Mouse (Mus musculus) stomach, postnatal 0 days (tissue): ENCODE measurements around the gene Zer1.

ENCODE experiments used
- CTCF ChIP-seq: IDR thresholded peaks from 2 replicates; pipeline ENCODE4 v1.5.1; 2016; ENCODE audit warnings: antibody characterized with exemption, low read depth, mild to moderate bottlenecking, moderate library complexity
- EP300 ChIP-seq: optimal IDR thresholded peaks from 2 replicates; pipeline ENCODE3; 2016; ENCODE audit warnings: antibody characterized with exemption

DNA sequence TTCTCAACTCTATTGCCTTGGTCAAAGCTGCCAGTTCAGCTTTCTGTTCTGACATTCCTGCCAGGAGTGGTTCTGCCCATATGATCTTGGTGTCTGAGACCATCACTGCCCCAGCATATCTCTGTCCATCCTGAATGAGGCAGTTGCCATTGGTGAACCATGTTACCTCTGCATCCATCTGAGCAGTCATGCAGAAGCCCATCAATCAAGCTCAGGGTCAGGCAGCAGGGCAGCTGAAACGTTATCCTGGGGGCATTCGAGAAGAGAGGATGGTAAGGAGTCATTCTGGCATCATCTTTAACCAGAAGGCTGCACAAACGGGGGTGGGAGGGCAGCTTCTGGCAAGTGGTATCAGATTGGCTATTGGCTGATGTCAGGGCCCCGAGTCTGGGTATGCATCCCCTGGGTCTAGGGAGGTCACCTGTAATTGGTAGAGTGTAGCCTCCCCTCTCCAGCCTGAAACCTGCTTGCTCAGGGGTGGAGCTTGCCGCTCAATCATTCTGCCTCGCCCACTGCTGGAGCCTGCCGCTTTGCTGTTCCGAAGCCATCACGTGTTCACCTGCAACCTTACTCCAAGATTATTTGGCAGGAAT is 40.1 kb upstream of the Zer1 start:
- TF ChIP-seq EP300 (no peak), CTCF (no peak)
